Mouse (Mus musculus): ENCODE data around the gene Gm43552. TPM values are rescaled to one million over a fixed set of nuclear protein-coding genes. Genes with fewer than 3 reads are reported as not detected.
A peak's percentile ranks its signal among the peaks of the same experiment; 100 is the strongest.

Gene Gm43552
- polyA plus RNA-seq, 1 experiment from 2014 or later: not detected

GRCm38 (mm10) chr5:65435363-65435805, 57.2 kb downstream of the Gm43552 start:
- no peaks in the 10 kb centered on the region for H3K27me3 ChIP-seq (ENCODE audit: control insufficient read depth, insufficient read depth, low read length)
- no peaks in the 10 kb centered on the region for H3K9me3 ChIP-seq (ENCODE audit: control insufficient read depth, low read length)
- WGBS: under 1% methylated on average over 47 of the region's 47 CpGs
- peak overlapping the region; percentile 79 for H3K4me3 ChIP-seq (ENCODE audit: low read depth, low read length)
- peak; percentile 72 for ATAC-seq (ENCODE audit: insufficient read depth, low FRiP score, low TSS enrichment)
- H3K4me1 ChIP-seq (ENCODE audit: control insufficient read depth, insufficient read depth, low read length): no peaks in the 10 kb centered on the region
- peak overlapping the region; percentile 40; the same call in 1 of the 2 replicates for H3K27ac ChIP-seq (ENCODE audit: low read depth, low read length)
- H3K4me2 ChIP-seq (ENCODE audit: low read depth): peak overlapping the region; percentile 77
- no peaks in the 10 kb centered on the region for H3K36me3 ChIP-seq (ENCODE audit: control insufficient read depth, insufficient read depth, low read length)
- no peak for DNase-seq (ENCODE audit: low spot score)
- H3K9ac ChIP-seq (ENCODE audit: low read length): peak overlapping the region; percentile 77

GRCm38 (mm10) chr5:65434471-65435362, 57.9 kb downstream of the Gm43552 start:
- Histone ChIP-seq H3K27me3 (ENCODE audit: control insufficient read depth, insufficient read depth, low read length) (no peaks in the 10 kb centered on the region), H3K9ac (ENCODE audit: low read length) (peak overlapping the region; percentile 77), H3K27ac (ENCODE audit: low read depth, low read length) (peak overlapping the region; percentile 40; the same call in 1 of the 2 replicates), H3K36me3 (ENCODE audit: control insufficient read depth, insufficient read depth, low read length) (no peaks in the 10 kb centered on the region), H3K4me2 (ENCODE audit: low read depth) (peak overlapping the region; percentile 77), H3K9me3 (ENCODE audit: control insufficient read depth, low read length) (no peaks in the 10 kb centered on the region), H3K4me3 (ENCODE audit: low read depth, low read length) (peak overlapping the region; percentile 79), H3K4me1 (ENCODE audit: control insufficient read depth, insufficient read depth, low read length) (no peaks in the 10 kb centered on the region)
- WGBS: 6% methylated on average over 15 of the region's 15 CpGs
- DNase-seq (ENCODE audit: low spot score) (no peak), ATAC-seq (ENCODE audit: insufficient read depth, low FRiP score, low TSS enrichment) (peak; percentile 14)

- H3K9me3 ChIP-seq (ENCODE audit: control insufficient read depth, low read length): no peaks in the 10 kb centered on the region
- H3K9ac ChIP-seq (ENCODE audit: low read length): no peak overlapping the region
- no peaks in the 10 kb centered on the region for H3K4me1 ChIP-seq (ENCODE audit: control insufficient read depth, insufficient read depth, low read length)
- ATAC-seq (ENCODE audit: insufficient read depth, low FRiP score, low TSS enrichment) (no peak), DNase-seq (ENCODE audit: low spot score) (no peak)
- 86% methylated on average over 5 of the region's 5 CpGs for WGBS
- no peak overlapping the region for H3K27ac ChIP-seq (ENCODE audit: low read depth, low read length)
- peaks cover 2% of the 10 kb centered on the region; the same call in 1 of the 2 replicates for H3K36me3 ChIP-seq (ENCODE audit: control insufficient read depth, insufficient read depth, low read length)
- H3K4me2 ChIP-seq (ENCODE audit: low read depth): no peak overlapping the region
- H3K27me3 ChIP-seq (ENCODE audit: control insufficient read depth, insufficient read depth, low read length): no peaks in the 10 kb centered on the region
- H3K4me3 ChIP-seq (ENCODE audit: low read depth, low read length): no peak overlapping the region
These were observed 63.2 kb downstream of the Gm43552 start for GRCm38 (mm10) chr5:65429441-65429840.

- H3K9me3 ChIP-seq (ENCODE audit: control insufficient read depth, low read length): no peaks in the 10 kb centered on the region
- WGBS: 59% methylated on average over 4 of the region's 4 CpGs
- H3K27ac ChIP-seq (ENCODE audit: low read depth, low read length): no peak overlapping the region
- no peaks in the 10 kb centered on the region for H3K4me1 ChIP-seq (ENCODE audit: control insufficient read depth, insufficient read depth, low read length)
- ATAC-seq (ENCODE audit: insufficient read depth, low FRiP score, low TSS enrichment) (no peak), DNase-seq (ENCODE audit: low spot score) (no peak)
- H3K4me3 ChIP-seq (ENCODE audit: low read depth, low read length): no peak overlapping the region
- H3K4me2 ChIP-seq (ENCODE audit: low read depth): no peak overlapping the region
- no peak overlapping the region for H3K9ac ChIP-seq (ENCODE audit: low read length)
- peaks cover 2% of the 10 kb centered on the region; the same call in 1 of the 2 replicates for H3K36me3 ChIP-seq (ENCODE audit: control insufficient read depth, insufficient read depth, low read length)
- no peaks in the 10 kb centered on the region for H3K27me3 ChIP-seq (ENCODE audit: control insufficient read depth, insufficient read depth, low read length)
These were observed 64.3 kb downstream of the Gm43552 start for GRCm38 (mm10) chr5:65428321-65428720.

- Histone ChIP-seq H3K4me1 (ENCODE audit: control insufficient read depth, insufficient read depth, low read length) (no peaks in the 10 kb centered on the region), H3K27ac (ENCODE audit: low read depth, low read length) (no peak overlapping the region), H3K36me3 (ENCODE audit: control insufficient read depth, insufficient read depth, low read length) (peaks cover 5% of the 10 kb centered on the region; the same call in 1 of the 2 replicates), H3K4me3 (ENCODE audit: low read depth, low read length) (no peak overlapping the region), H3K9ac (ENCODE audit: low read length) (no peak overlapping the region), H3K27me3 (ENCODE audit: control insufficient read depth, insufficient read depth, low read length) (no peaks in the 10 kb centered on the region), H3K4me2 (ENCODE audit: low read depth) (no peak overlapping the region), H3K9me3 (ENCODE audit: control insufficient read depth, low read length) (no peaks in the 10 kb centered on the region)
- ATAC-seq (ENCODE audit: insufficient read depth, low FRiP score, low TSS enrichment) (no peak), DNase-seq (ENCODE audit: low spot score) (no peak)
- WGBS: 89% methylated on average over 5 of the region's 5 CpGs
These were observed 67.4 kb downstream of the Gm43552 start for GRCm38 (mm10) chr5:65425251-65425650.

- Histone ChIP-seq H3K4me1 (ENCODE audit: control insufficient read depth, insufficient read depth, low read length) (no peaks in the 10 kb centered on the region), H3K4me3 (ENCODE audit: low read depth, low read length) (no peak overlapping the region), H3K4me2 (ENCODE audit: low read depth) (no peak overlapping the region), H3K9me3 (ENCODE audit: control insufficient read depth, low read length) (no peaks in the 10 kb centered on the region), H3K27ac (ENCODE audit: low read depth, low read length) (no peak overlapping the region), H3K27me3 (ENCODE audit: control insufficient read depth, insufficient read depth, low read length) (no peaks in the 10 kb centered on the region), H3K9ac (ENCODE audit: low read length) (no peak overlapping the region), H3K36me3 (ENCODE audit: control insufficient read depth, insufficient read depth, low read length) (peaks cover 5% of the 10 kb centered on the region; the same call in 1 of the 2 replicates)
- ATAC-seq (ENCODE audit: insufficient read depth, low FRiP score, low TSS enrichment): no peak
- WGBS: 88% methylated on average over 6 of the region's 6 CpGs
- DNase-seq (ENCODE audit: low spot score): no peak
These were observed 68.4 kb downstream of the Gm43552 start for GRCm38 (mm10) chr5:65424215-65424614.

GRCm38 (mm10) chr5:65422803-65423202, 69.8 kb downstream of the Gm43552 start:
- Histone ChIP-seq H3K27me3 (ENCODE audit: control insufficient read depth, insufficient read depth, low read length) (no peaks in the 10 kb centered on the region), H3K9ac (ENCODE audit: low read length) (no peak overlapping the region), H3K4me1 (ENCODE audit: control insufficient read depth, insufficient read depth, low read length) (no peaks in the 10 kb centered on the region), H3K4me2 (ENCODE audit: low read depth) (no peak overlapping the region), H3K4me3 (ENCODE audit: low read depth, low read length) (no peak overlapping the region), H3K36me3 (ENCODE audit: control insufficient read depth, insufficient read depth, low read length) (peaks cover 5% of the 10 kb centered on the region; the same call in 1 of the 2 replicates), H3K9me3 (ENCODE audit: control insufficient read depth, low read length) (no peaks in the 10 kb centered on the region), H3K27ac (ENCODE audit: low read depth, low read length) (no peak overlapping the region)
- WGBS: 97% methylated on average over 8 of the region's 8 CpGs
- DNase-seq (ENCODE audit: low spot score) (no peak), ATAC-seq (ENCODE audit: insufficient read depth, low FRiP score, low TSS enrichment) (no peak)

- H3K36me3 ChIP-seq (ENCODE audit: control insufficient read depth, insufficient read depth, low read length): peaks cover 6% of the 10 kb centered on the region
- WGBS: 76% methylated on average over 6 of the region's 6 CpGs
These were observed 71.8 kb downstream of the Gm43552 start for GRCm38 (mm10) chr5:65420822-65421221.

More at GRCm38 (mm10) chr5:65420822-65421221, 71.8 kb downstream of the Gm43552 start:
- 0 out of 2 replicates have a peak, but pooled peaks cover 4% of the 10 kb centered on the region for H3K4me1 ChIP-seq (ENCODE audit: control insufficient read depth, insufficient read depth, low read length)
- DNase-seq (ENCODE audit: low spot score) (no peak), ATAC-seq (ENCODE audit: insufficient read depth, low FRiP score, low TSS enrichment) (no peak)
- no peak overlapping the region for H3K4me3 ChIP-seq (ENCODE audit: low read depth, low read length)
- no peaks in the 10 kb centered on the region for H3K27me3 ChIP-seq (ENCODE audit: control insufficient read depth, insufficient read depth, low read length)
- H3K27ac ChIP-seq (ENCODE audit: low read depth, low read length): no peak overlapping the region
- H3K4me2 ChIP-seq (ENCODE audit: low read depth): no peak overlapping the region
- no peak overlapping the region for H3K9ac ChIP-seq (ENCODE audit: low read length)
- H3K9me3 ChIP-seq (ENCODE audit: control insufficient read depth, low read length): no peaks in the 10 kb centered on the region
